Mouse (Mus musculus) T-helper 1 cell (primary cell): ENCODE data around the gene Theg.

Source experiments
- in situ Hi-C: fragments of 300-600 bp; cut with MboI, MseI; formaldehyde crosslinking; loops from one replicate; pipeline ENCODE4 v1.15.1; 2025; ENCODE audit warnings: high pct_unique_total_duplicates

The Theg gene

GRCm38 (mm10) chr10:79594872-79595589 lies 7.9 kb upstream of the Theg start:
- in situ Hi-C loops: loop anchor here (5.0 kb wide), 1 partner anchor 52 kb away; the partner anchor contains the start of gene Odf3l2

DNA sequence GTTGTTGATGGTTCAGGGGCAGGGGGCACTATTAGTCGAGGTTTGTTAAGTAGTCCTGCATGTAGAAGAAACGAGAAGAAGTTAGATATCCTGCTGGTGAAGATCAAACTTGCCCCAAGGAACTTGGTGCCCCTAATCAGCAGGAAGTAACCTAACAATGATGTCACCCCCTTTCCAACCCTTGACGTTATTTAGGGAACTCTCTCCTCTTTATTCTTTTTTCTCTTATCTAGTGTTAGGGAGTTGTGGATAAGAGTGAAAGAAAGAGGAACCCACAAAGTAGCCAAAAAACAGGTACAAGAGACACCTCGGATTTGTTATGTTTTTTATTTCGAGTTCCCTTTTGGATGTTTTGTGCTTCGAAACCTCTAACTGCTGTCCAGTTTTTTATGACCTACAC lies 7.0 kb upstream of the Theg start:
- in situ Hi-C loops: no loop called here

DNA sequence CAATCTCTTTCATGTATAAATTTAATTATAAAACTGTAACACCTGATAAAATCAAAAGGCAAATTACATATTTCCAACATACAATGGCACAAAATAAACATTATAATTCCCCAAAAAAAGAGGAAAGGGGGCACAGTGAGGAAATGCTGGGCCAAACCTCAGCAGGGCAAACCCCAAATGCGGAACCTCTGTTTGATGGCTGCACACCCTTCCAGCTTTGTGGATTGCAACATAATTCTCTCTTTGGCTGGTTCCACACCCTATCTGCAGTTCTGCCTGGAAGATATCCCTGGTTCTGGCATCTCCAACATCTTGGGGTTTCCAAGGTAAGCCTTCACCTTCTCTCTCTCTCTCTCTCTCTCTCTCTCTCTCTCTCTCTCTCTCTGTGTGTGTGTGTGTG lies 3.6 kb upstream of the Theg start:
- in situ Hi-C loops: no loop called here

- in situ Hi-C loops: no loop called here
Observed at GRCm38 (mm10) chr10:79587752-79588126, 608 bp upstream of the Theg start.

GRCm38 (mm10) chr10:79586243-79586642 lies 888 bp downstream of the Theg start:
- in situ Hi-C loops: no loop called here

- in situ Hi-C loops: no loop called here
Observed at GRCm38 (mm10) chr10:79585723-79586122, 1.4 kb downstream of the Theg start.

DNA sequence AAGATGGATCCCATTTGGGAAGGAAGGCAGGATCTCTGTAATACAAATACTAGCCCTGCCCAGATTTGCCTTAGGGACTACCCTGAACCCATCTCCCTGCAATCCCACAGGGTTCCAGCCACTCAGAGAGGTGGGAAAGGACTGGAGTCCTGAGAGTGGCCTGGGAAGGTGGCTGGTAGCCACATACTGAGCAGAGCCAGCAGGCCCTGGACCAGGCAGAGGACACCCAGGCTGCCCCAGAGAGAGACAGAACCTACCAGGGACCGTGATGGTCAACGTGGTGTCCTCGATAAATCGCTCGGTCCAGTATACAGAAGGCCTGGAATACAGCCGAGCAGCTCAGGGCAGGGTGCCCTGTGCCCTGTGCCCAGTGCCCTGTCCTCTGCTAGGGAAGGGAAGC lies 2.0 kb downstream of the Theg start:
- in situ Hi-C loops: no loop called here

DNA sequence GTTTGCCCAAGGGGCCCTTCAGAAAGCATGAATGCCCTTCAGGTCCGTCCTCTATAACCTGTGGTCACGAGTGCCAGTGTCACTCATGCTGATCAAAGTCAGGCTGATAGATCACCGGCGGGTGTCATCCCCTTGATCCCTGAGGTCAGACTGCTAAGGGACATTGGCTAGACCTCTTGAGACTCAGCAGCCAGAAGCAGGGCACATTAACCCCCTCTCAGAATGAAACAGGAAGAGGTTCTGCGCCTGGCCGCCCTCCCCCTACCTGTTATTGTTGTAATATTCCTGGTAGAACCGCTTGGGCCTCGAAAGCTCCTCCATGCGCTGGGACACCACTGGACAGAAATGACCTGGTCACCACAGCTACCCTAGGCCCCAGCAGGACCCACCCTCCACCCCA lies 2.7 kb downstream of the Theg start:
- in situ Hi-C loops: no loop called here

DNA sequence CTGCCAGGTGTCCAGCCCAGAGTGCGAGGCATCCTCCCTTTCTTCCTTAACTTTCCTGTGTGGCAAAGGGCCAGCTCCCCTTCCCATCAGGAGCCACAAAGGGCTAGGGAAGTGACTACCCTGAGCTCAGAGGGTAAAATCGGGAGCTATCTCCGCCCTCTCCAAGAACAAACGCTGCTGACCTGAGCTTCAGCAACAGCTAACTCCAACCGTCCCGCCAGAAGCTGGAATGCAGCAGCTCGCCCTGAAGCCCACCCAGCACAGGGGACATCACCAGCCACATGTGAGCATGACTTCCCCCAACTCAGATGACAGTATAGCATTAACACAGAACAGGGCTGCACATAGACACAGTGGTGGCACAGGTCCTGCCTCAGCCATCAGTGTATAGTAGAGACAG lies 3.1 kb downstream of the Theg start:
- in situ Hi-C loops: no loop called here

DNA sequence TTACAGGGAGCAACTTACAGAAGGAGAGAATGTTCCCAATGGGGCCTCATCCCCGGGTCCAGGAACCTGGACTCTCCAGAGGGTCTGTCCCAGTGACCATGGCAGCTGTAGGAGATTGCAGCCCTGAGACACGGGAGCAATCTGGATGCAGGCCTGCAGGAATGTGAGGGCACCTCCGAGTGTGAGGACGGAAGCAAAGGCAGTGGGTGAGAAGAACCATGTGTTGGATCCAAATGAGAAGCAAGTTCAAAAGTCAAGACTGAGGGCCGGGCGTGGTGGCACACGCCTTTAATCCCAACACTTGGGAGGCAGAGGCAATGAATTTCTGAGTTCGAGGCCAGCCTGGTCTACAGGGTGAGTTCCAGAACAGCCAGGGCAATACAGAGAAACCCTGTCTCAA lies 5.6 kb downstream of the Theg start:
- in situ Hi-C loops: no loop called here

- in situ Hi-C loops: no loop called here
Observed at GRCm38 (mm10) chr10:79580811-79581210, 6.3 kb downstream of the Theg start.

DNA sequence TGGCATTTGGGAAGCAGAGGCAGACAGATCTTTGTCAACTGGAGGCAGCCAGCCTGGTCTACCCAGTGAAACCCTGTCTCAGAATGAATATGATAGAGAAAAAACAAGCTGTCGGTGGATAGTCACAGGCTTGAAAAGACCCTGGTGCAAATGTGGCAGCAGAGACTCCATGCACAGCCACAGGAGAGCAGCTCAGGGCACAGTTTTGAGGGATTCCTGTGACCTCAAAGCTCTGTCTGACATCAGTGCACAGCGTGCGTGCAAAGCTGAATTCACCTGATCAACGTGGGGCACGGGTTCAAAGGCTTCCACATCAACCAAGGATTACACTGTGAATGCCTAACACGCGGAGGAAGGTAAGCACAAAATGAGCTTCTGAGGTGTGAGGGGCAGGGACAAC lies 6.8 kb downstream of the Theg start:
- in situ Hi-C loops: no loop called here

DNA sequence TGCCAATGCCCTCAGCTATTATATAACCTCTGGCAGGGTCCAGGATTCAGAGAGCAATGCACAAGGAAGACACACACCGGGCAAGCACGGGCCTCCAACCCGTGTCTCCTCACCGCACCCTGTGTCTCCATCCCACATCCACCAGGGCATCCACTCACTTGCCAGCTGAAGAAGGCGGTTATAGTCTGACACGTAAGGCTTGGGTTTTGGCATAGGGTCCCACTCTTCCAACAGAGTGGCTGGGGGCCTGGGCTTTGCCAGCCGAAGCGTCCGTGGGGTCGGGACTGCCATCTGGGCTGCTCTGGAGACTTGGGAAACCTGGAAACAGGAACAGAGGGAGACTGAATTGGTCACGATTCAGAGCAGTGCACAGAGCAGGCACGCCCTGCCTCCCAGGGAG lies 7.3 kb downstream of the Theg start:
- in situ Hi-C loops: no loop called here

DNA sequence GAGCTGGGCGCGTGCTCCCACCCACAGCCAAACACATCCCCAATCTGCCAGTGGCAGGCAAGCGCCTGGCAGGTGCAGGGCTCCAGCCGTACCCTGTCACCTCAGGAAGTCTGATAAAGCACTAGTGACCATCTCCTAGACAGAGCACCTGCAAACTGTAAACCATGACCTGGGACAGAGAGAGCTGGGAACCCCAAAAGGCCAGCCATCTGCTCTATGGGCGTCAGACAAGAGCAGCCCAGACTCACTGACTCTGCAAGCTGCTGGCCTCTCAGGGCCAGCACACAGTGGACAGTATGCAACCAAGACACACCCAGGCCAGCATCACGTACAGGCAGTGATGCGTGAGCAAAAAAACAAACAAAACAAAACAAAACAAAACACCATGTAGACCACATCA lies 8.2 kb downstream of the Theg start:
- in situ Hi-C loops: no loop called here

DNA sequence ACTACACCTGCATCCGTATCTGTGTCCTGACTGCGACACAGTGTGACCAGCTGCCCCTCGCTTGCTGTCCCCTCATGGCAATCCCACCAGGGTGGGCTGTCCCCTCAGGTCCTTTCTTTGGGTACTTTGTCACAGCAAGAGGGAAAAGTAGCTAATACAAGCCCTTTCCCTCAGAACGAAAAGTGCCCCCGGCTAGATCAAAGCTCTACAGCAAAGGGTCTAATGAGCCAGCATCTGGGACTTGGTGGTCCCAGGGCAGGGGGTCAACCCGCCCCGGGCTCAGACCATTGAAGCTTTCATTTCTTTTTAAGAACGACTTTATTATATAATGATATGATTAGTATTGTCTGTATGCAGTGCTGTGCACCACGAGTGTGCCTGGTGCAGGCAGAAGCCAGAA lies 8.9 kb downstream of the Theg start:
- in situ Hi-C loops: no loop called here

DNA sequence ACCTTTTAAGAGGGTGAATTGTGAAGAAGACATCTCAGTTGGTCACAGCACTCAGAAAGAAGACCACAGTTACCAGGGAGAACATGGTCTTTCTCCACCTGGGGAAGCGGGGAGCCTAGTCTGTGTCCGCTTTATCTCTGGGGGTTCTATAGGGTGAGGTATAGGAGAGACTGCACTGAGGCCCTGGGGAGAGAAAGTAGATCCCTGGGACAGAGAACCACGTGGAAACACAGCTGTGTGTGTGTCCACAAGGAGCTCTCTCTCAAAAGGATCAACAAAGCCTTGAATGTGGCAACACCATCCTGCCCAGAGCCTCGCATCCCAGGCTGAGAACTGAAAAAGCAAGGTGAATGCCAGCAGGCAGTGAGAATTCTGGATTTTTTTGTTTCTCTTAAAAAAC lies 9.8 kb downstream of the Theg start:
- in situ Hi-C loops: no loop called here

- in situ Hi-C loops: no loop called here
Observed at GRCm38 (mm10) chr10:79575754-79576153, 11.4 kb downstream of the Theg start.

- in situ Hi-C loops: no loop called here
Observed at GRCm38 (mm10) chr10:79574796-79575195, 12.3 kb downstream of the Theg start.

GRCm38 (mm10) chr10:79574350-79574749 lies 12.8 kb downstream of the Theg start:
- in situ Hi-C loops: no loop called here

DNA sequence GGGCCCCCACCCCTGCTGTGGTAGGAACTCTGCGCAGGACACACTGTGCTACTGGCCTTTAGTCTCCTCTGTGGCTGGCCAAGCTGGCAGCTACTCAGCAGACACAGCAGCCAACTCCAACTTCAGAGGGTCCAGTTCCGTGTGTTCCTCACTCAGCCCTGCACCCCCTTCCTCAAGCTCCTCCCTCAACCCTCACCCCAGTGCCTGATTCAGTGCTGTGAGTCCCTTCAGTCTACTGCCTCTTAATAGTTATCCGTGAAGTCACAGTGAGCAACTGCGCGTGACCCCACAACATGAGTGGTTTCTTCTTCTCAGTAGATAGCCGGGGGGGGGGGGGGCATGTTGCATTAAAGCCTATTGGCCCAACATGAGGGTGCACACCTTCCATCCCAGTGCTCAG lies 13.5 kb downstream of the Theg start:
- in situ Hi-C loops: no loop called here

GRCm38 (mm10) chr10:79571314-79571713 lies 15.8 kb downstream of the Theg start:
- in situ Hi-C loops: no loop called here

- in situ Hi-C loops: no loop called here
Observed at GRCm38 (mm10) chr10:79569921-79570320, 17.2 kb downstream of the Theg start.

DNA sequence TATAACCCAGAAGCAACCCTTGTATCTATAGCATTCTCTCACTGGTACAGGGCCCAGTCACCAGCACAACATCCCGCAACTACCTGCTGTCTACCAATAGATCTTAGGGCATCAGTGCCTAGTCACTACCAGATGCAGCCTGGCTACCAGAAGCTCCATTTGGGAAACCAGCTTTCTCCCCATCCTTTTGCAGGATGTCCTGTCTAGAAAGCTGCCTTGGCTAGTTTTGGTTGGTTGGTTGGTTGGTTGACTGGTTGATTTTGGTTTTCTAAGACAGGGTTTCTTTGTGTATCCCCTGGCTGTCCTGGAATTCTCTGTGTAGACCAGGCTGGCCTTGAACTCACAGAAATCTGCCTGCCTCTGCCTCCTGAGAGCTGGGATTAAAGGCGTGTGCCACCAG lies 27.4 kb downstream of the Theg start:
- in situ Hi-C loops: no loop called here

GRCm38 (mm10) chr10:79557496-79557895 lies 29.6 kb downstream of the Theg start:
- in situ Hi-C loops: no loop called here
